Mouse (Mus musculus): Measurements from ENCODE around the gene Ksr1. TPM values are rescaled to one million over a fixed set of nuclear protein-coding genes. Genes with fewer than 3 reads are reported as not detected.

The Ksr1 gene
- polyA plus RNA-seq, 1 experiment: 14.5 TPM

- TF ChIP-seq POLR2A (IDR thresholded peaks at IDR 0.05; ENCODE audit: low read depth, low read length) (no peak), CTCF (IDR thresholded peaks at IDR 0.05; ENCODE audit: extremely low read depth, insufficient read depth, insufficient read length, insufficient replicate concordance) (no peak)
- no peaks in the 10 kb centered on the region for H3K27me3 ChIP-seq (ENCODE audit: control insufficient read depth, insufficient read depth, low read length)
- no peak for DNase-seq (ENCODE audit: low read depth in 1 of 2, low spot score in 2 of 2)
- no peak overlapping the region for H3K4me3 ChIP-seq (ENCODE audit: extremely low read depth, insufficient read depth, insufficient read length)
- peaks cover 11% of the 10 kb centered on the region; the same call in 1 of the 2 replicates for H3K4me1 ChIP-seq (ENCODE audit: control insufficient read depth, insufficient read depth, insufficient read length)
- H3K36me3 ChIP-seq (ENCODE audit: control insufficient read depth, insufficient read depth, low read length): no peaks in the 10 kb centered on the region
- H3K27ac ChIP-seq (ENCODE audit: insufficient read depth, low read length): no peak overlapping the region
- WGBS: 38% methylated on average over 4 of the region's 4 CpGs
Measured at GRCm38 (mm10) chr11:79056891-79057290, 89.3 kb downstream of the Ksr1 start.

- H3K27ac ChIP-seq (ENCODE audit: insufficient read depth, low read length): no peak overlapping the region
- 57% methylated on average over 2 of the region's 2 CpGs for WGBS
- DNase-seq (ENCODE audit: low read depth in 1 of 2, low spot score in 2 of 2): no peak
- no peak for TF ChIP-seq CTCF (IDR thresholded peaks at IDR 0.05; ENCODE audit: extremely low read depth, insufficient read depth, insufficient read length, insufficient replicate concordance)
- no peak for TF ChIP-seq POLR2A (IDR thresholded peaks at IDR 0.05; ENCODE audit: low read depth, low read length)
- no peak overlapping the region for H3K4me3 ChIP-seq (ENCODE audit: extremely low read depth, insufficient read depth, insufficient read length)
- H3K27me3 ChIP-seq (ENCODE audit: control insufficient read depth, insufficient read depth, low read length): no peaks in the 10 kb centered on the region
- H3K36me3 ChIP-seq (ENCODE audit: control insufficient read depth, insufficient read depth, low read length): no peaks in the 10 kb centered on the region
- peaks cover 11% of the 10 kb centered on the region; the same call in 1 of the 2 replicates for H3K4me1 ChIP-seq (ENCODE audit: control insufficient read depth, insufficient read depth, insufficient read length)
Measured at GRCm38 (mm10) chr11:79056027-79056426, 90.2 kb downstream of the Ksr1 start.

GRCm38 (mm10) chr11:79055161-79055560 is 91.0 kb downstream of the Ksr1 start:
- no peak for DNase-seq (ENCODE audit: low read depth in 1 of 2, low spot score in 2 of 2)
- H3K4me3 ChIP-seq (ENCODE audit: extremely low read depth, insufficient read depth, insufficient read length): no peak overlapping the region
- TF ChIP-seq CTCF (IDR thresholded peaks at IDR 0.05; ENCODE audit: extremely low read depth, insufficient read depth, insufficient read length, insufficient replicate concordance) (no peak), POLR2A (IDR thresholded peaks at IDR 0.05; ENCODE audit: low read depth, low read length) (no peak)
- no peaks in the 10 kb centered on the region for H3K36me3 ChIP-seq (ENCODE audit: control insufficient read depth, insufficient read depth, low read length)
- H3K27me3 ChIP-seq (ENCODE audit: control insufficient read depth, insufficient read depth, low read length): no peaks in the 10 kb centered on the region
- H3K4me1 ChIP-seq (ENCODE audit: control insufficient read depth, insufficient read depth, insufficient read length): peaks cover 11% of the 10 kb centered on the region; the same call in 1 of the 2 replicates
- 79% methylated on average over 8 of the region's 8 CpGs for WGBS
- no peak overlapping the region for H3K27ac ChIP-seq (ENCODE audit: insufficient read depth, low read length)

GRCm38 (mm10) chr11:79054161-79055152 is 91.8 kb downstream of the Ksr1 start:
- Histone ChIP-seq H3K27ac (ENCODE audit: insufficient read depth, low read length) (no peak overlapping the region), H3K4me3 (ENCODE audit: extremely low read depth, insufficient read depth, insufficient read length) (no peak overlapping the region), H3K4me1 (ENCODE audit: control insufficient read depth, insufficient read depth, insufficient read length) (peaks cover 6% of the 10 kb centered on the region; the same call in 1 of the 2 replicates), H3K27me3 (ENCODE audit: control insufficient read depth, insufficient read depth, low read length) (no peaks in the 10 kb centered on the region), H3K36me3 (ENCODE audit: control insufficient read depth, insufficient read depth, low read length) (no peaks in the 10 kb centered on the region)
- TF ChIP-seq POLR2A (IDR thresholded peaks at IDR 0.05; ENCODE audit: low read depth, low read length): no peak
- 76% methylated on average over 9 of the region's 9 CpGs for WGBS
- DNase-seq (ENCODE audit: low read depth in 1 of 2, low spot score in 2 of 2): no peak

DNA sequence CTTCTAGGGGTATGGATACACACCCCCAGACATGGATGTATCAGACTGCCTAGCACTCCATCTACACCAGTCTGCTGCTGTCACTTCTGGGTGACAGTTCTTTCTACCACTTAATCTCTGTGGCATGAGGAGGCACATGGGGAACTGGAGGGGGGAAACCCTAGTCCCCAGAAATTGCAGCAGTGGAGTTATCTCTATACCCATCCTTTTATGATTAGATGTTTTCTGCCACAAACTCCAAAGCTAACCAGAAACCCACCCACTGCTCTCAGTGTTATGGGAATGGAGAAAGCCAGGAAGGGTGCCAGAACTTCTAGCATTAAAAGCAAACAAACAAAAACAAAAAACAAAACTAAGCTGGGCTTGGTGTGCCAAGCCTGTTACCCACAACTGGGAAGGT is 92.8 kb downstream of the Ksr1 start:
- H3K27me3 ChIP-seq (ENCODE audit: control insufficient read depth, insufficient read depth, low read length): no peaks in the 10 kb centered on the region
- peaks cover 5% of the 10 kb centered on the region; the same call in 1 of the 2 replicates for H3K4me1 ChIP-seq (ENCODE audit: control insufficient read depth, insufficient read depth, insufficient read length)
- H3K36me3 ChIP-seq (ENCODE audit: control insufficient read depth, insufficient read depth, low read length): no peaks in the 10 kb centered on the region
- DNase-seq (ENCODE audit: low read depth in 1 of 2, low spot score in 2 of 2): no peak
- TF ChIP-seq POLR2A (IDR thresholded peaks at IDR 0.05; ENCODE audit: low read depth, low read length): no peak
- no peak for TF ChIP-seq CTCF (IDR thresholded peaks at IDR 0.05; ENCODE audit: extremely low read depth, insufficient read depth, insufficient read length, insufficient replicate concordance)
- no peak overlapping the region for H3K4me3 ChIP-seq (ENCODE audit: extremely low read depth, insufficient read depth, insufficient read length)
- no peak overlapping the region for H3K27ac ChIP-seq (ENCODE audit: insufficient read depth, low read length)

DNA sequence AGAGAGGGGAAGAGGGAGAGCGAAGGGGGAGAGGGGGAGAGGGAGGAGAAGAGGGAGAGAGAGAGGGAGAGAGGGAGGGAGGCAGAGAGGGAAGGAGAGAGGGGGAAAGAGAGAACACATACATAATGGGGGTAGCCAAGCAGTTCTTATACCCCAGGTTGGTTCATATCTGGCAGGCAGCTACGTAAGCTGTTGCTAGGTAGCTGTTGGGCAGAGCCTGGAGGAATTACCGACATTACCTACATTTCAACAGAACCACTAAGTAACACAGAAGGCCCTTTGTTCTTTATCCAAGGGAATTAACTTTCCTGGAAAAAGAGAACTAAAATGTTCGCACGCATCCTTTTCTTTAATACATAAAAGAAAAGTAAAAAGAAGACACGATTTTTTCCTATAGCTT is 93.4 kb downstream of the Ksr1 start:
- DNase-seq (ENCODE audit: low read depth in 1 of 2, low spot score in 2 of 2): no peak
- WGBS: 91% methylated on average over 6 of the region's 6 CpGs
- Histone ChIP-seq H3K4me3 (ENCODE audit: extremely low read depth, insufficient read depth, insufficient read length) (no peak overlapping the region), H3K27me3 (ENCODE audit: control insufficient read depth, insufficient read depth, low read length) (no peaks in the 10 kb centered on the region), H3K36me3 (ENCODE audit: control insufficient read depth, insufficient read depth, low read length) (no peaks in the 10 kb centered on the region), H3K27ac (ENCODE audit: insufficient read depth, low read length) (no peak overlapping the region), H3K4me1 (ENCODE audit: control insufficient read depth, insufficient read depth, insufficient read length) (peaks cover 5% of the 10 kb centered on the region; the same call in 1 of the 2 replicates)
- TF ChIP-seq POLR2A (IDR thresholded peaks at IDR 0.05; ENCODE audit: low read depth, low read length): no peak
- no peak for TF ChIP-seq CTCF (IDR thresholded peaks at IDR 0.05; ENCODE audit: extremely low read depth, insufficient read depth, insufficient read length, insufficient replicate concordance)

- H3K36me3 ChIP-seq (ENCODE audit: control insufficient read depth, insufficient read depth, low read length): no peaks in the 10 kb centered on the region
- H3K4me1 ChIP-seq (ENCODE audit: control insufficient read depth, insufficient read depth, insufficient read length): 0 out of 2 replicates have a peak, but pooled peaks cover 2% of the 10 kb centered on the region
- H3K27ac ChIP-seq (ENCODE audit: insufficient read depth, low read length): no peak overlapping the region
- 68% methylated on average over 9 of the region's 9 CpGs for WGBS
- DNase-seq (ENCODE audit: low read depth in 1 of 2, low spot score in 2 of 2): no peak
- TF ChIP-seq POLR2A (IDR thresholded peaks at IDR 0.05; ENCODE audit: low read depth, low read length): no peak
- TF ChIP-seq CTCF (IDR thresholded peaks at IDR 0.05; ENCODE audit: extremely low read depth, insufficient read depth, insufficient read length, insufficient replicate concordance): no peak
- H3K27me3 ChIP-seq (ENCODE audit: control insufficient read depth, insufficient read depth, low read length): no peaks in the 10 kb centered on the region
- no peak overlapping the region for H3K4me3 ChIP-seq (ENCODE audit: extremely low read depth, insufficient read depth, insufficient read length)
Measured at GRCm38 (mm10) chr11:79051522-79051921, 94.7 kb downstream of the Ksr1 start.
